20 mouse cellular contexts compared by ENCODE assay signal in genomic region chr11:68276945-68277344, GRCm38 (mm10).
DNase-seq lines count a peak whose midpoint lies in the region; ATAC-seq and TF ChIP-seq lines count a peak whose summit lies in the region.
"Had no signal": no experiment of that assay in that cellular context is flagged by ENCODE, and none has a peak within 500 bp of the region (broad histone marks: within the 10 kb centered on the region; RNA-seq: fewer than 3 reads in every experiment).

No protein-coding gene starts in this region.

- no peak overlapping the region for H3K4me2 ChIP-seq in hindbrain, embryonic 16.5 days (ENCODE audit: low read length)
- no peak overlapping the region for H3K4me2 ChIP-seq in stomach, embryonic 14.5 days (replicated peaks; ENCODE audit: low read depth, low read length)
- H3K4me2 ChIP-seq in stomach, postnatal 0 days (replicated peaks; ENCODE audit: low read depth): no peak overlapping the region
- H3K4me2 ChIP-seq: forebrain, embryonic 13.5 days; limb, embryonic 13.5 days; liver, embryonic 12.5 days; midbrain, embryonic 12.5 days had no signal

- ATAC-seq in hindbrain, embryonic 16.5 days: no peak
- ATAC-seq in stomach, embryonic 14.5 days (ENCODE audit: insufficient number of reproducible peaks, insufficient read depth, low FRiP score, low read depth): 0 out of 2 replicates have a peak, but pooled peaks have one; percentile 68
- no peak for ATAC-seq in stomach, postnatal 0 days (ENCODE audit: low FRiP score, low TSS enrichment)
- no peak for ATAC-seq in erythroblast, adult 5-6 weeks (replicated peaks; ENCODE audit: low FRiP score, poor library complexity, severe bottlenecking)
- ATAC-seq: forebrain, embryonic 13.5 days; intestine, postnatal 0 days; liver, embryonic 12.5 days had no signal

- H3K4me1 ChIP-seq in hindbrain, embryonic 10.5 days (replicated peaks): peaks cover 96% of the 10 kb centered on the region
- H3K4me1 ChIP-seq in hindbrain, embryonic 16.5 days (ENCODE audit: control insufficient read depth, insufficient read depth, low read depth, low read length): peaks cover 16% of the 10 kb centered on the region
- H3K4me1 ChIP-seq in stomach, embryonic 14.5 days (ENCODE audit: control insufficient read depth, insufficient read depth, low read length): peaks cover 25% of the 10 kb centered on the region
- no peaks in the 10 kb centered on the region for H3K4me1 ChIP-seq in stomach, postnatal 0 days (replicated peaks; ENCODE audit: control insufficient read depth, insufficient read depth)
- H3K4me1 ChIP-seq: liver, embryonic 12.5 days had no signal

- DNase-seq in hindbrain, embryonic 10.5 days (ENCODE audit: low spot score): no peak
- DNase-seq in stomach, postnatal 0 days (ENCODE audit: low spot score): no peak
- DNase-seq in thymus, postnatal 14 days: peak; percentile 77
- no peak for DNase-seq in layer of hippocampus, adult 11-12 months (ENCODE audit: low spot score)
- DNase-seq: adrenal gland, postnatal 25 days; cerebellum, adult 8-10 months; cerebellum, postnatal 36 days; gastrocnemius, postnatal 36 days; heart, adult 2 months; heart, postnatal 4 days; kidney, postnatal 36 days; lung, adult 2 months had no signal

- peaks cover 71% of the 10 kb centered on the region for H3K27me3 ChIP-seq in hindbrain, embryonic 10.5 days (ENCODE audit: insufficient read depth, poor library complexity, severe bottlenecking)
- no peaks in the 10 kb centered on the region; the same call in 1 of the 2 replicates for H3K27me3 ChIP-seq in hindbrain, embryonic 16.5 days (replicated peaks; ENCODE audit: control insufficient read depth, insufficient read depth, low read length)
- H3K27me3 ChIP-seq in stomach, embryonic 14.5 days (ENCODE audit: control insufficient read depth, insufficient read depth, low read length): no peaks in the 10 kb centered on the region
- H3K27me3 ChIP-seq in stomach, postnatal 0 days (ENCODE audit: control insufficient read depth, insufficient read depth, low read length): no peaks in the 10 kb centered on the region

- H3K9ac ChIP-seq in hindbrain, embryonic 16.5 days (ENCODE audit: low read depth, low read length): no peak overlapping the region
- H3K9ac ChIP-seq in stomach, embryonic 14.5 days (replicated peaks; ENCODE audit: low read depth, low read length): no peak overlapping the region
- H3K9ac ChIP-seq in stomach, postnatal 0 days (ENCODE audit: low read length): no peak overlapping the region
- H3K9ac ChIP-seq: forebrain, embryonic 13.5 days; limb, embryonic 13.5 days; liver, embryonic 12.5 days; midbrain, embryonic 12.5 days had no signal

- WGBS in hindbrain, embryonic 10.5 days: 59% methylated on average over 7 of the region's 7 CpGs
- WGBS in hindbrain, embryonic 16.5 days: 64% methylated on average over 7 of the region's 7 CpGs
- WGBS in stomach, embryonic 14.5 days: 41% methylated on average over 7 of the region's 7 CpGs
- WGBS in stomach, postnatal 0 days: 52% methylated on average over 6 of the region's 7 CpGs

- H3K27ac ChIP-seq in hindbrain, embryonic 10.5 days: peak overlapping the region; percentile 67
- H3K27ac ChIP-seq in hindbrain, embryonic 16.5 days (ENCODE audit: low read depth, low read length): no peak overlapping the region
- H3K27ac ChIP-seq in stomach, embryonic 14.5 days (ENCODE audit: low read length): no peak overlapping the region
- no peak overlapping the region for H3K27ac ChIP-seq in stomach, postnatal 0 days (replicated peaks)
- H3K27ac ChIP-seq: forebrain, embryonic 13.5 days; heart, adult 2 months; limb, embryonic 13.5 days; liver, embryonic 12.5 days; midbrain, embryonic 12.5 days had no signal

- H3K36me3 ChIP-seq in hindbrain, embryonic 10.5 days: 0 out of 2 replicates have a peak, but pooled peaks cover 7% of the 10 kb centered on the region
- no peaks in the 10 kb centered on the region for H3K36me3 ChIP-seq in hindbrain, embryonic 16.5 days (ENCODE audit: control insufficient read depth, insufficient read depth, low read length)
- H3K36me3 ChIP-seq in stomach, embryonic 14.5 days (ENCODE audit: control insufficient read depth, insufficient read depth, low read length): no peaks in the 10 kb centered on the region
- no peaks in the 10 kb centered on the region for H3K36me3 ChIP-seq in stomach, postnatal 0 days (ENCODE audit: control insufficient read depth, insufficient read depth, low read length)
- H3K36me3 ChIP-seq: limb, embryonic 13.5 days; liver, embryonic 12.5 days; midbrain, embryonic 12.5 days had no signal

- H3K4me3 ChIP-seq in hindbrain, embryonic 10.5 days: no peak overlapping the region
- no peak overlapping the region for H3K4me3 ChIP-seq in hindbrain, embryonic 16.5 days (ENCODE audit: low read length)
- no peak overlapping the region for H3K4me3 ChIP-seq in stomach, embryonic 14.5 days (ENCODE audit: low read depth, low read length)
- no peak overlapping the region for H3K4me3 ChIP-seq in stomach, postnatal 0 days (ENCODE audit: low read depth, low read length)
- H3K4me3 ChIP-seq: forebrain, embryonic 13.5 days; heart, adult 2 months; limb, embryonic 13.5 days; liver, embryonic 12.5 days; midbrain, embryonic 12.5 days had no signal

- TF ChIP-seq CTCF in stomach, postnatal 0 days (IDR thresholded peaks at IDR 0.05; ENCODE audit: low read depth): no peak

- no peaks in the 10 kb centered on the region for H3K9me3 ChIP-seq in hindbrain, embryonic 10.5 days
- H3K9me3 ChIP-seq in hindbrain, embryonic 16.5 days (ENCODE audit: control insufficient read depth, low read length): no peaks in the 10 kb centered on the region
- no peaks in the 10 kb centered on the region for H3K9me3 ChIP-seq in stomach, embryonic 14.5 days (ENCODE audit: control insufficient read depth, low read depth, low read length)
- no peaks in the 10 kb centered on the region for H3K9me3 ChIP-seq in stomach, postnatal 0 days (ENCODE audit: control insufficient read depth, low read length)
- H3K9me3 ChIP-seq: forebrain, embryonic 13.5 days; limb, embryonic 13.5 days; liver, embryonic 12.5 days; midbrain, embryonic 12.5 days had no signal

- no peak for TF ChIP-seq EP300 in stomach, postnatal 0 days (optimal IDR thresholded peaks at IDR 0.05)
